Mouse (Mus musculus) embryonic stem cell, embryonic (primary cell): ENCODE data around the gene Ankrd23.

Experiments
- CTCF ChIA-PET, 4 experiments: fragments of 300-600 bp in 2 of 4; fragments of 350-600 bp in 2 of 4; sonication (Branson Sonifier 250); formaldehyde crosslinking; loops; one replicate each; lab custom pipeline; 2022; ENCODE audit warnings: inconsistent platforms in 2 of 4; lab: Charles Lee
- POLR2A ChIA-PET, 4 experiments: fragments of 300-600 bp in 2 of 4; fragments of 350-600 bp in 2 of 4; sonication (Branson Sonifier 250); formaldehyde crosslinking; loops; one replicate each; lab custom pipeline; 2022; ENCODE audit warnings: antibody characterized with exemption in 4 of 4, inconsistent platforms in 1 of 4; lab: Charles Lee

The Ankrd23 gene

DNA sequence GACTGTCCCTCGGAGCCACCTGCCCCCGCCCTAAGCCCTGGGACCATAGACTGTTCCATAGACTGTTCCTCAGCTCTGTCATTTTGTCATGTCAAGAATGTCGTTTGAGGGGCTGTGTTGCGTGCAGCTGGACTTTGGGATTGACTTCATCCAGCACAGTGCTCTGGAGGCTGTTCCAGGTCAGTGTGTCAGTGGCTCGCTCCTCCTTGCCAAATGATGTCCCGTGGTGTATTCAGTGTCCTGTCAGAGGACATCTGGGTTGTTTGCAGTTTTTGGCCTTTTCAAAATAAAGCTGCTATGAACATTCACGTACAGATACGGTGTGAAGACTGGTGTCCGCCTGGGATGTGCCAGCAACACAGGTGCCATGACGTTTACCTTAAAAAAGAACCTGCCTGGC, 9.8 kb downstream of the Ankrd23 start:
- POLR2A ChIA-PET, result interaction anchor here in 3 of 4 experiments (0.6 to 3.1 kb wide), 7 partner anchors 7 to 236 kb away, joined by 3 to 10 read pairs (median 4); partner anchors contain the start of genes Ankrd39 (in 1 of the 3) and Gm42417 (in 1 of the 3)
- CTCF ChIA-PET, result interaction anchor here in 2 of 4 experiments (0.7 to 1.3 kb wide), 3 partner anchors 14 to 219 kb away, joined by 3 to 8 read pairs (median 3); no protein-coding TSS in a partner anchor

DNA sequence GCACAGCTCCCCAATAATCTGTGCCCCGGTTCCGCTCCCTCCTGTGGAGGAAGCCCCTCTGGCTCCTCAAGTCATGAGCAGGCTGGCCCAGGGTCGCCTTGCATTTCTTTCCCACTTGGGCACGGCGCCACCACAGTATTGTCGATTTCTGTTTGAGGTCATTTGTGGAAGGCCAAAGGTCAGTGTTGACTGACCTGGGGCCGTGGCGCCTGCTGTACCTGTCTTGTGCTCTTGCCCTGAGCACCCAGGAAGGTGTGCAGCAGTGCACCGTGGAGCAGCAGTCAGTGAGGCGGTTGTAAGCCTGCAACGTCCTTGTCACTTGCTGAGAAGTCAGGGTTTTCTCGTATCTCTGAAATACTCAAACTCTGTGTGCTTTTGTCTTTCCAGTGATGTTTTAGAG, 10.9 kb downstream of the Ankrd23 start:
- POLR2A ChIA-PET, result interaction anchor here in 1 of 4 experiments (1.2 to 1.8 kb wide), 3 partner anchors 16 to 45 kb away, joined by 3 to 6 read pairs (median 3); partner anchors contain the start of gene Ankrd39

DNA sequence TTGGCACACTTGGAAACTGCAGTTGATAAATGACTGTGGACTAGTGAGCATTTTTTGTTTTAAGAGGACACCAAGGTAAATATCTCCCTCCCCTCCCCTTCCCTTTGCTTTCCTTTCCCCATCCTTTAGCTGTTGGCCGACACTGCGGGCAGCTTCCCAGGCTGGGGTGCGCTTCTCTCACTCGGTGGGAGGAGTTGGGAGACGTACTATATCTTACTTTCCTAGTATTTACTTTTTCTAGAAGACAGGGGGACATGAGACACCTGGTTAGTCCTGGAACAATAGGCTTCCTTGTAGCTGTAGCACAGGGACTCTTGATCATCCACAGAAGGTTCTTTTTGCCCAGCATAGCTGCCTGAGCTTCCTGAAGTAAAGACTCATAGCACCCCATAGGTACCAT, 12.6 kb downstream of the Ankrd23 start:
- CTCF ChIA-PET, result interaction anchor here in 1 of 4 experiments (1.1 to 3.4 kb wide), 2 partner anchors 23 to 127 kb away, joined by 5 to 13 read pairs; partner anchors contain the start of gene Ankrd39
- POLR2A ChIA-PET, result interaction anchor here in 3 of 4 experiments (1.3 to 7.1 kb wide), 3 partner anchors 8 to 217 kb away, joined by 3 to 76 read pairs (median 5); partner anchors contain the start of gene Arid5a (in 1 of the 3)

More for the DNA sequence above, 10.9 kb downstream of the Ankrd23 start:
- CTCF ChIA-PET, result no interaction called here

DNA sequence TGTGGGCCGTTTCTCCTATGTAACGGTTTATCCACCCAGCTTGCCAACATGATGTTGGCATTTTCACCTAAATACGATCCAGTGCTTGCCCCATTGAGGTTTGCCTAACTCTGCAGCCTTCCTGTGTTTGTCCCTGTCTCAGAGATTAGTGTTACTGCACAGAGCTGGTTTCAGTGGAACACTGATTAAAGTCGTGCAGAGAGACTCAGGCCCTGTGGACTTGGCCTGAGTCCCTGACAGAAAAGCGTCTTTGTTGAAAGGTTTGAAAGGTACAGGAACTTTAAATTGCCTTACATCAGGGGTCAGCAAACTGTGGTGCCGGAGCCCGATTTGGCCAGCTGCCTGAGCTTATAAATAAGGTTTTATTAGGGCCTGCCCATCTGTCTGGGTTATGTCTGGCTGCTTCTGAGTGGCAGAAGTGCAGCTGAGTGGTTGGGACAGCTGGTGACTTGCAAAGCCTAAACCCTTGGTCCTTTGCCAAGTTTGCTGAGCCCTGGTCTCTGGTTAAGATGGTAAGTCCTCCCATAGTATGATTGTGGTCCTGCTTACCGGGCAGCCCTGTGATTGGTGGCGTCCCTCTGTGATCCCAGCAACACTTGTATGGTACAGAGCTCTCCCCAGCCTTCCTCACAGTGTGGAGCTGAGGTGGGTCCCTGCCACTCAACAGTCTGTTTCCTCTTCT, 13.2 kb downstream of the Ankrd23 start:
- CTCF ChIA-PET, result interaction anchor here in 3 of 4 experiments (0.9 to 3.4 kb wide), 6 partner anchors 22 to 127 kb away, joined by 4 to 13 read pairs (median 4); partner anchors contain the start of gene Ankrd39 (in 3 of the 3)

DNA sequence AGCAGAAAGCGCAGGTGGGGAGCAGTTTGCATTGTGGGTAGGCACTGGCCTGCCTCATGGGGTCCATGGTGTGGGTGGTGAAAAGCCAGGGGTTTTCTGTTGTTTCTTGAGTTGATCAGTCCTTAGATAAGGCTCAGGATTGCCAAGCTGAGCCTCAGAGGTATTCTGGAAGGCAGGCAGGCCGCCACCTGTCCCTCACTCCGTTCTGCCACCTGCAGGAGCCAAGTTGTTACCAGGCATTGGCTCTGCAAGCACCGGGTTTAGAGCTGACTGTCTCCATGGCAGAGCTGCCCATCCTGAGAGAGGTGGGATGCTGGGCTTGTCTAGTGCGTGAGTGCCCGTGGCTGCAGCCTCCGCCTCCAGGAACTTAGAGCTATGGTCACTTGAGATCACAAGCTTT, 14.5 kb downstream of the Ankrd23 start:
- CTCF ChIA-PET, result interaction anchor here in 3 of 4 experiments (0.9 to 3.4 kb wide), 9 partner anchors 11 to 94 kb away, joined by 3 to 13 read pairs (median 4); partner anchors contain the start of genes Ankrd39 (in 3 of the 3) and Cnnm3 (in 2 of the 3)
- POLR2A ChIA-PET, result interaction anchor here in 3 of 4 experiments (0.6 to 7.1 kb wide), 15 partner anchors 11 to 215 kb away, joined by 3 to 76 read pairs (median 4); partner anchors contain the start of genes Ankrd39 (in 1 of the 3), Arid5a (in 1 of the 3) and Gm42417 (in 1 of the 3)

More for the DNA sequence above, 13.2 kb downstream of the Ankrd23 start:
- POLR2A ChIA-PET, result interaction anchor here in 3 of 4 experiments (1.3 to 7.1 kb wide), 5 partner anchors 9 to 216 kb away, joined by 3 to 76 read pairs (median 5); partner anchors contain the start of gene Arid5a (in 1 of the 3)

DNA sequence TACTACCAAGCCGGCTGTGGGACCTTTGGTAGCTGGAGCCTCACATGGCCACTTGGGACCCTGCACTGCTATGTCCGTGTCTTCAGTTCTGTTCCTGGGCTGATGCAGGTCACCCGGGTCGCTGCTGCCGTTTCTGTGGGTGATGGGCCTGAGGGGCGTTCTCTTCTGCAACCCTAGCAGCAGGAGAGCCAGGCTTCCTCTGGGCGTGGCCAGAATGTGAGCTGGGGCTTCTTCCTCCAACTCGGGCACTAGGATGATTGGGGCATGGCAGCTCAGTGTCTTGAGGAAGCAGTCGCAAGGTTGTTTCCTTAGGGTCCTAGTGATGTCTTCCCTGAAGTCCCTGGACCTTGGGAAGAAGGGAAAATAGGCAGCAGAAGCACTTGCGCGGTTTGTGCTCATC, 17.1 kb downstream of the Ankrd23 start:
- POLR2A ChIA-PET, result interaction anchor here in 3 of 4 experiments (0.6 to 7.1 kb wide), 17 partner anchors 9 to 583 kb away, joined by 3 to 76 read pairs (median 3); no protein-coding TSS in a partner anchor
- CTCF ChIA-PET, result interaction anchor here (0.5 to 1.9 kb wide), 9 partner anchors 9 to 227 kb away, joined by 3 to 6 read pairs (median 3); partner anchors contain the start of gene Ankrd39 (in 2 of the 4)

DNA sequence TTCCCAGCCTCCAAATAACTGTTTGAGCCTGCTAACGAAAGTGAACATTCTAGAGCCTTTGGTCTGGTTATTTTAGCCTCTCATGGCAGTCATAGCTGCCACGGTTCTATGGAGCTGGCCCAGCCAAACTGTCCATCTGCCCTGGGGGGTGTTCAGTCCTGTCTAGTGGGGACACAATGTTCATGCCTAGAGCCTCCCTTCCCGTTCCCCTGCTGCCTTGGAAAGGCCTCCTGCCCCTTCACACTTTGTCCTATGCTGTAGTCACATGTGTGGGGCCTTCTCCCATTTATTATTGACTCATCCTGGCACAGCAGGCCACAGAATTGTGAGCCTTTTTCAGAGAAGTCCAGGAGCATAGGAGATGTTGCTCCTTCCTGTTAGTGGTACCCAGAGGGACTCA, 18.4 kb downstream of the Ankrd23 start:
- POLR2A ChIA-PET, result interaction anchor here in 2 of 4 experiments (1.2 to 7.1 kb wide), 3 partner anchors 11 to 15 kb away, joined by 3 to 76 read pairs (median 40); no protein-coding TSS in a partner anchor
- CTCF ChIA-PET, result no interaction called here

DNA sequence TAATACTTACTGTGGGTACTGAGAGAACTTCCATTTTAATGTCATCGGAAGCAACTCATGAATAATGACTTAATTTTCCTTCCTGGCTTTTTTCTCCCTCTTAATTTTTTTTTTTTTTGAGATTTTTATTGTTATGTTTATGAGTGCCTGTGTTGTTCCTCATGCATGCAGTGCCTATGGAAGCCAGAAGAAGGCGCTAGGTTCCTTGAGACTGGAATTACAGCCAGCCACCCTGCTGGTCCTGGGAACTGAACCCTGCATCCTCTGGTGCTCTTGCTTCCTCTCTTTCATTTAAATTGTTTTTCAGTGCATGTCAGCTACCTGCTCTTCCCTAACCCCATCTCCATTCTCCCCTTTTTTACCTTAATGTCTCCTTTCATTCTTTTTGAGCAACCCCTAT, 23.0 kb downstream of the Ankrd23 start:
- CTCF ChIA-PET, result interaction anchor here in 3 of 4 experiments (0.7 to 3.5 kb wide), 7 partner anchors 13 to 1129 kb away, joined by 3 to 31 read pairs (median 3); partner anchors contain the start of gene Ankrd39 (in 1 of the 3)
- POLR2A ChIA-PET, result interaction anchor here in 1 of 4 experiments (0.8 to 1.1 kb wide), 3 partner anchors 12 to 26 kb away, joined by 3 to 6 read pairs (median 3); no protein-coding TSS in a partner anchor

DNA sequence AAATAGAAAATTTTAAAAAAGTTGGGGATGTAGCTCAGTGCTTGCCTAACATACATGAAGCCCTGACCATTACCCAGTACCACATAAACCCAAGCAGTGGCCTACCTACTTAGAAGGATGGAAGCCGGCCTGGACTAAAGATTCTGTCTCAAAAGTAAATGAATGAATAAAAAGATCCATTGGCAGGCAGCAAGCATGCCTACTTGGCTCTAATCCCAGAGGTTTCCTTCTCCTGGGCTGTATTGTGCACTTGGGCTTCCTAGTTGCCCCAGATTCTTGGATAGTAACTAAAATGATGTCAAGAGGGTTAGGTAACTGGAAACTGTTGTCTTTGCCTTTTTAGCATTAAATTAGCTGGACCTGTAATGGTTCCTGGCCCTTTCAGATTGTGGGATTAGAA, 23.4 kb downstream of the Ankrd23 start:
- ChIA-PET POLR2A (interaction anchor here in 2 of 4 experiments (0.6 to 1.1 kb wide), 5 partner anchors 12 to 1085 kb away, joined by 3 to 6 read pairs (median 3); no protein-coding TSS in a partner anchor), CTCF (interaction anchor here in 3 of 4 experiments (0.7 to 3.5 kb wide), 8 partner anchors 13 to 1129 kb away, joined by 3 to 31 read pairs (median 3); partner anchors contain the start of gene Ankrd39 (in 1 of the 3))

DNA sequence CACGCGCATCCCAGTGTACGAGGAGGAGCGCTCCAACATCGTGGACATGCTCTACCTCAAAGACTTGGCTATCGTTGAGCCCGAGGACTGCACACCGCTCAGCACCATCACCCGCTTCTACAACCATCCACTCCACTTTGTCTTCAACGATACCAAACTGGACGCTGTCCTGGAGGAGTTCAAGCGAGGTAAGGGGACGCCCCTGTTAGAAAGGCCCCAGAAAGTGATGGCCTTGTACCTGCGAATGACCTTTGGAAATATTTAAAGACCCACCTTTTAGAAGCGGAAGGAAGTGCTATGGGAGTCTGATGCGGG, 23.8 kb downstream of the Ankrd23 start:
- POLR2A ChIA-PET, result interaction anchor here in 3 of 4 experiments (0.6 to 1.3 kb wide), 5 partner anchors 11 to 1085 kb away, joined by 3 read pairs; partner anchors contain the start of gene Ankrd39 (in 1 of the 3)
- CTCF ChIA-PET, result interaction anchor here in 3 of 4 experiments (0.7 to 3.5 kb wide), 9 partner anchors 11 to 234 kb away, joined by 3 to 31 read pairs (median 3); partner anchors contain the start of gene Ankrd39 (in 2 of the 3)

DNA sequence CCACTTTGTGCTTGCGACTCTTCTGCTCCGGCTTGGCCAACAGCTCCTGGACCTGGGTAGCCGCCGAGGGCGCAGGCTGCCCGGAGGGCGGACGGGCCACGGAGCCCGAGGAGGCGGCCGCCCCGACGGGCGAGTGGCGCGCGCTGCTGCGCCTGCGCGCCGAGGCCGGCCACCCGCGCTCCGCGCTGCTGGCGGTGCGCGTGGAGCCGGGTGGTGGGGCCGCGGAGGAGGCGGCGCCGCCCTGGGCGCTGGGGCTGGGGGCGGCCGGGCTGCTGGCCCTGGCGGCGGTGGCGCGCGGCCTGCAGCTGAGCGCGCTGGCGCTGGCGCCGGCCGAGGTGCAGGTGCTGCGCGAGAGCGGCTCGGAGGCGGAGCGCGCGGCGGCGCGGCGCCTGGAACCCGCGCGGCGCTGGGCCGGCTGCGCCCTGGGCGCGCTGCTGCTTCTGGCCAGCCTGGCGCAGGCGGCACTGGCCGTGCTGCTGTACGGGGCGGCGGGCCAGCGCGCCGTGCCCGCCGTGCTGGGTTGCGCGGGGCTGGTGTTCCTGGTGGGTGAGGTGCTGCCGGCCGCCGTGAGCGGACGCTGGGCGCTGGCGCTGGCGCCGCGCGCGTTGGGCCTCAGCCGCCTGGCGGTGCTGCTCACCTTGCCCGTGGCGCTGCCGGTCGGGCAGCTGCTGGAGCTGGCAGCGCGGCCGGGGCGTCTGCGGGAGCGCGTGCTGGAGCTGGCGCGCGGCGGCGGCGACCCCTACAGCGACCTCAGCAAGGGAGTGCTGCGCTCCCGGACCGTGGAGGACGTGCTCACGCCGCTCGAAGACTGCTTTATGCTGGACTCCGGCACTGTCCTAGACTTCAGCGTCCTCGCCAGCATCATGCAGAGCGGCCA, 24.4 kb downstream of the Ankrd23 start:
- CTCF ChIA-PET, result interaction anchor here in 3 of 4 experiments (0.6 to 3.5 kb wide), 12 partner anchors 11 to 1114 kb away, joined by 3 to 31 read pairs (median 4); partner anchors contain the start of gene Ankrd39 (in 2 of the 3)
- POLR2A ChIA-PET, result interaction anchor here in 3 of 4 experiments (0.6 to 1.9 kb wide), 7 partner anchors 11 to 1086 kb away, joined by 3 to 5 read pairs (median 3); partner anchors contain the start of gene Ankrd39 (in 1 of the 3)

DNA sequence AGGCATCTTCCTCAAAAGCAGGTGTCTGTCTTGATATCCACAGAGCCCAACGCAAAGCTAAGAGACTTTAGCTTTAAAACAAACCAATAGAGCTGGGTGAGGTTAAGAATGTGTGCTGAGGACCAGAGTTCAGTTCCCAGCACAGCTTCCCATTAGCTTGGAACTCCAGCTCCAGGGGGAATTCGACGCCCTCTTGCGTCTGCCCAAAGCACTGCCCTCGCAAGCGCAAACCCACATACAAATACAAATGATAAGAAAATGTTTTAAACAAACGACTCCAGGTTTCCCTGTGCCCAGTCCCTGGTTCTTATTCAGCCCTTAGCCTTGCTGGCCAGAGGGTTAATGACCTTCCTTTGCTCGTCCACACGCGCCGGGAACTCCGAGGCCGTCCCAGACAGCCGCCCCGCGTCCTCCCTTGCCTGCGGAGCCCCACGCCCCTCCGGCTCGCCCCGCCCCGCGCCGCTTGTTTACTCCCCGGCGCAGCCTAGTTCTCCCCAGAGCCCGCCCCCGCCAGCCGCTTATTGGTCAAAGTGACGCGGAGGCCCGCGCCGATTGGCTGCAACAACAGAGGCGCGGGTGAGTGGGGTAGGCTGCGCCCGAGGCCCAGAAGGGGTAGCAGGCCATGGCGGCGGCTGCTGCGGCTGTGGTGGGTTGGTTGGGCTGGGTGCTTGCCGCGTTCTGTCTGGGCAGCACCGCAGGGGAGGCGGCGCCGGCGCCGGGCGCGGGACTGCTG, 25.2 kb downstream of the Ankrd23 start, which contains the start of gene Cnnm3:
Cnnm3 (plus strand) TSS at position 579 of the 733 bp plus-strand sequence.
- CTCF ChIA-PET, result interaction anchor here (0.5 to 3.5 kb wide), 73 partner anchors 9 to 1975 kb away, joined by 3 to 39 read pairs (median 4); partner anchors contain the start of genes Ankrd39 (in 4 of the 4), 4933424G06Rik (in 1 of the 4), Lman2l (in 1 of the 4) and Sema4c (in 1 of the 4)
- POLR2A ChIA-PET, result interaction anchor here (0.6 to 1.9 kb wide), 35 partner anchors 8 to 1208 kb away, joined by 3 to 13 read pairs (median 4); partner anchors contain the start of genes Ankrd39 (in 2 of the 4), 2010300C02Rik (in 1 of the 4), Arid5a (in 1 of the 4) and Sema4c (in 1 of the 4)

DNA sequence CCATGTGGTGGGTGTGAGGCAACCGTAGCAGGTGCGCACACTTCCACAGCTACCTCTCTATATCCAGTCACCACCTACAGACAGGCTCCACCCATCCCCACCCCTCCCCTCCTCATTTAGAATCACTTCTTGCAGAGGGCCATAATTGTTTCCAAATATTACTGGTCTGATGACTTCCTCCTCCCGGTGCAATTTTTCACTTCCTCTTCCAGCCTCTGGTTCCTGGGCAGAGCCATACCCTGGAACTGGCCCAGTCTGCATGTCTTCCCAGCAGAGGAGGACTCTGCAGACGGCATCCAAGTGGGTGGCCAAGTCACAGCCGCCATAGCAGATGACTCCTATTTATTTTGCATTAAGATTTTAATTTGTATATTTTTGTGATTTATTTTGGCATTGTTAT, 28.4 kb downstream of the Ankrd23 start:
- ChIA-PET CTCF (interaction anchor here in 1 of 4 experiments (0.9 kb wide), 1 partner anchor 9 kb away, joined by 4 read pairs; no protein-coding TSS in a partner anchor), POLR2A (interaction anchor here in 2 of 4 experiments (1.0 to 1.2 kb wide), 3 partner anchors 9 to 15 kb away, joined by 3 read pairs; no protein-coding TSS in a partner anchor)

DNA sequence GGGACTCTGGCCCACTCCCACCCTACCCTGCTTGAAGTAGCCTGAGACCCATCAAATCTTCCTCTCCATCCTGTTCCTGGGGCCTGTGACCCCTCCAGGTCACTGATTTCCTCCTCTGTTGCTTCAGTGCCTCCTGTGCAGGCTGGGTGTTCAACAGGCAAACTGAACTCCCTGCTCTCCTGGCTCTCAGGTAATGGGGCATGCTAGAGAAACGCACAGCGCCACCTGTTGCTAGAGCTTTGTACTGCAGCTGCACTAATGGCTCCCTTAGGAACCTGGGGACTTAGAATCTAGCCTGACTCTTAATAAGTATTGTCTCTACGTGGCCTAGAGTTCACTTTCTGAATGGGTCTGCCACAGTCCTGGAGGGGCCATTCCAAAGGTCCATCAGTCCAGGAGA, 35.4 kb downstream of the Ankrd23 start:
- ChIA-PET CTCF (interaction anchor here (0.5 to 3.1 kb wide), 78 partner anchors 8 to 929 kb away, joined by 3 to 39 read pairs (median 4); partner anchors contain the start of genes Ankrd39 (in 2 of the 4), Cnnm3 (in 2 of the 4), Cnnm4 (in 2 of the 4) and Lman2l (in 2 of the 4)), POLR2A (interaction anchor here in 3 of 4 experiments (0.7 to 2.5 kb wide), 9 partner anchors 10 to 194 kb away, joined by 3 to 13 read pairs (median 3); partner anchors contain the start of genes Cnnm3 (in 2 of the 3), Ankrd39 (in 1 of the 3) and Arid5a (in 1 of the 3))

DNA sequence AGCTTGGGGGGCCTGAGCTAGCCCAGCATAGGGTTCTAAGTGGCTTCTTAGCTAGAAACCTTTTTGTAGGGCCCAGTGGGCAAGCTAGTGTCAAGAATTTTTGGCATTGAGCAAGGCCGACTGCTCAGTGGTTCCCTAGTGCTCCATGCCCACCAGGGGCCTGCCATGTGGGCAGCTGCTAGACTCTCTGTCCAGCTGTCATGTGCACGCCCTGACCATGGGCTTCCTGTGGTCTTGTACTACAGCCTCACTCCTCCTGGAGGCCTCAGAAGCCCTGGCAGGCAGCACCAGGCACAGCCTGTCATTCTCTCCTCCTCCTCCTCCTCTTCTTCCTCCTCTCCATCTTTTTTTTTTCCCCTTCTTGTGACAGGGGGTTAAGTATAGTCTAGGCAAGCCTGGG, 39.4 kb downstream of the Ankrd23 start:
- POLR2A ChIA-PET, result interaction anchor here in 1 of 4 experiments (1.1 kb wide), 1 partner anchor 10 kb away, joined by 3 read pairs; no protein-coding TSS in a partner anchor
- CTCF ChIA-PET, result interaction anchor here in 3 of 4 experiments (0.7 to 1.5 kb wide), 5 partner anchors 14 to 174 kb away, joined by 3 to 6 read pairs (median 4); no protein-coding TSS in a partner anchor
